9 mouse cellular contexts compared by ENCODE assay signal in genomic region chr6:53319543-53320325, GRCm38 (mm10). TPM values are rescaled to one million over a fixed set of nuclear protein-coding genes. Genes with fewer than 3 reads are reported as not detected.
DNase-seq lines count a peak whose midpoint lies in the region; ATAC-seq and TF ChIP-seq lines count a peak whose summit lies in the region.
"Had no signal": no experiment of that assay in that cellular context is flagged by ENCODE, and none has a peak within 500 bp of the region (broad histone marks: within the 10 kb centered on the region; RNA-seq: fewer than 3 reads in every experiment).

No protein-coding gene starts in this region.

- no peaks in the 10 kb centered on the region for H3K9me3 ChIP-seq in heart, embryonic 11.5 days (replicated peaks; ENCODE audit: control insufficient read depth, low read length)
- H3K9me3 ChIP-seq in hindbrain, embryonic 12.5 days (replicated peaks): no peaks in the 10 kb centered on the region

- H3K79me2 ChIP-seq in heart, adult 2 months (replicated peaks; ENCODE audit: control insufficient read depth, insufficient read depth, low read length): no peaks in the 10 kb centered on the region

- DNase-seq in heart, adult 2 months: peak; percentile 56 to 61
- DNase-seq in cerebellum, adult 2 months: peak; percentile 64 to 79
- DNase-seq in gastrocnemius, adult 2 months: peak; percentile 79
- DNase-seq in left cerebral cortex, postnatal 25 days (ENCODE audit: low spot score in 2 of 2): peak; percentile 11 to 27
- no peak for DNase-seq in retina, embryonic 14.5 days (ENCODE audit: low spot score)

- H3K4me2 ChIP-seq in heart, embryonic 11.5 days: no peak overlapping the region
- no peak overlapping the region for H3K4me2 ChIP-seq in hindbrain, embryonic 12.5 days (replicated peaks)

- no peaks in the 10 kb centered on the region for H3K36me3 ChIP-seq in heart, adult 2 months (ENCODE audit: control insufficient read depth, insufficient read depth, low read length)
- H3K36me3 ChIP-seq in heart, embryonic 11.5 days (ENCODE audit: control insufficient read depth, insufficient read depth, low read length): no peaks in the 10 kb centered on the region
- no peaks in the 10 kb centered on the region for H3K36me3 ChIP-seq in hindbrain, embryonic 12.5 days

- H3K27me3 ChIP-seq in heart, adult 2 months (ENCODE audit: control insufficient read depth, insufficient read depth, low read length): no peaks in the 10 kb centered on the region
- no peaks in the 10 kb centered on the region for H3K27me3 ChIP-seq in heart, embryonic 11.5 days (ENCODE audit: control insufficient read depth, insufficient read depth, low read length)
- H3K27me3 ChIP-seq in cerebellum, adult 2 months (ENCODE audit: control insufficient read depth, insufficient read depth, low read length): no peaks in the 10 kb centered on the region
- no peaks in the 10 kb centered on the region for H3K27me3 ChIP-seq in hindbrain, embryonic 12.5 days

- WGBS in heart, adult 2 months: 63% methylated on average over 17 of the region's 17 CpGs
- WGBS in heart, embryonic 11.5 days (ENCODE audit: insufficient replicate concordance): 76% methylated on average over 17 of the region's 17 CpGs
- 24% methylated on average over 17 of the region's 17 CpGs for WGBS in cerebellum, adult 2 months
- WGBS in hindbrain, embryonic 12.5 days: 72% methylated on average over 17 of the region's 17 CpGs

- ATAC-seq in heart, embryonic 11.5 days (replicated peaks; ENCODE audit: insufficient number of reproducible peaks, low FRiP score, low TSS enrichment): no peak
- no peak for ATAC-seq in erythroid progenitor cell, adult 5-6 weeks (replicated peaks; ENCODE audit: low FRiP score, poor library complexity, severe bottlenecking)
- ATAC-seq in hindbrain, embryonic 12.5 days (ENCODE audit: low FRiP score): no peak

- no peak overlapping the region for H3K9ac ChIP-seq in heart, adult 2 months (ENCODE audit: low read depth, low read length)
- H3K9ac ChIP-seq in heart, embryonic 11.5 days (ENCODE audit: low read depth, low read length): no peak overlapping the region
- H3K9ac ChIP-seq in hindbrain, embryonic 12.5 days: no peak overlapping the region
- H3K9ac ChIP-seq: liver, embryonic 14.5 days had no signal

- peaks cover 5% of the 10 kb centered on the region for H3K4me1 ChIP-seq in heart, adult 2 months (ENCODE audit: control insufficient read depth, insufficient read depth, low read length)
- peaks cover 8% of the 10 kb centered on the region; the same call in 1 of the 2 replicates for H3K4me1 ChIP-seq in heart, embryonic 11.5 days (ENCODE audit: control insufficient read depth, insufficient read depth, low read length)
- H3K4me1 ChIP-seq in cerebellum, adult 2 months (ENCODE audit: control insufficient read depth, insufficient read depth, low read length): peaks cover 5% of the 10 kb centered on the region; the same call in 1 of the 2 replicates
- peaks cover 3% of the 10 kb centered on the region; the same call in 1 of the 2 replicates for H3K4me1 ChIP-seq in hindbrain, embryonic 12.5 days

- peak; percentile 33 for TF ChIP-seq CTCF in heart, adult 2 months (IDR thresholded peaks at IDR 0.05)
- no peak; the same call in 1 of the 2 replicates for TF ChIP-seq CTCF in cerebellum, adult 2 months (IDR thresholded peaks at IDR 0.05; ENCODE audit: borderline replicate concordance, insufficient read depth, low read depth, low read length)
- peak; percentile 34; the same call in 1 of the 2 replicates for TF ChIP-seq CTCF in gastrocnemius, adult 2 months (IDR thresholded peaks at IDR 0.05)

- 0 out of 2 replicates have a peak, but pooled peaks have one; percentile 10 for TF ChIP-seq EP300 in heart, adult 2 months (IDR thresholded peaks at IDR 0.05; ENCODE audit: insufficient read depth, low read depth, low read length)

- intact Hi-C loops in heart, adult 2 months (cut with DNase I): no loop called here
- intact Hi-C loops in gastrocnemius, adult 2 months (cut with DNase I): no loop called here
- intact Hi-C loops in left cerebral cortex, postnatal 25 days (cut with DNase I): no loop called here

- H3K27ac ChIP-seq in heart, adult 2 months: peak overlapping the region; percentile 38; the same call in 1 of the 2 replicates
- no peak overlapping the region for H3K27ac ChIP-seq in heart, embryonic 11.5 days (ENCODE audit: low read depth, low read length)
- H3K27ac ChIP-seq in cerebellum, adult 2 months (ENCODE audit: insufficient read depth, low read length): no peak overlapping the region
- peak overlapping the region; percentile 80 for H3K27ac ChIP-seq in gastrocnemius, adult 2 months
- no peak overlapping the region for H3K27ac ChIP-seq in hindbrain, embryonic 12.5 days
- H3K27ac ChIP-seq: liver, embryonic 14.5 days had no signal

- TF ChIP-seq POLR2A in heart, adult 2 months (IDR thresholded peaks at IDR 0.05; ENCODE audit: insufficient read depth, low read depth, low read length): no peak
- TF ChIP-seq POLR2A in cerebellum, adult 2 months (IDR thresholded peaks at IDR 0.05; ENCODE audit: borderline replicate concordance, insufficient read depth, low read length): no peak

- H3K4me3 ChIP-seq in heart, adult 2 months: no peak overlapping the region
- H3K4me3 ChIP-seq in heart, embryonic 11.5 days (ENCODE audit: low read depth, low read length): no peak overlapping the region
- H3K4me3 ChIP-seq in cerebellum, adult 2 months (replicated peaks; ENCODE audit: insufficient read depth, low read depth, low read length): no peak overlapping the region
- peak overlapping the region; percentile 60 for H3K4me3 ChIP-seq in gastrocnemius, adult 2 months
- no peak overlapping the region for H3K4me3 ChIP-seq in hindbrain, embryonic 12.5 days

RNA-seq across cellular contexts. Expression of gene Creb5, which starts 32.7 kb away (rescaled TPM):
- 1 to 10 TPM; 6.1 to 8.4 TPM for total RNA-seq in heart, adult 2 months (2021)
- polyA plus RNA-seq in heart, adult 2 months (2012; rRNA removed): 3.5 TPM in 2 replicates
- 26.1 and 30.3 TPM in 2 replicates for polyA plus RNA-seq in heart, embryonic 11.5 days (2014; fragmentation: Nextera tagmentation; extraction: Ambion mirVana)
- polyA plus RNA-seq in cerebellum, adult 2 months (2012; rRNA removed): 6.0 and 7.2 TPM in 2 replicates
- 1 to 10 TPM; 4.5 to 6.1 TPM for total RNA-seq in gastrocnemius, adult 2 months (2021)
- 1 to 10 TPM; 3.2 to 3.9 TPM for total RNA-seq in left cerebral cortex, postnatal 25 days (2021)
- total RNA-seq in erythroid progenitor cell, adult 5-6 weeks (2015; ENCODE audit: low replicate concordance): 0.84 TPM in 1 of 2 replicates, not detected in the other
- not detected in 2 replicates for total RNA-seq in erythroid progenitor cell, adult 5-6 weeks (2017; ENCODE audit: low replicate concordance)
- polyA plus RNA-seq in hindbrain, embryonic 12.5 days (2016; fragmentation: Nextera tagmentation; extraction: Ambion mirVana): 7.9 and 10.8 TPM in 2 replicates

Comparison
In these comparisons a context has a peak if more than half of its experiments do, and no peak if none do; other contexts are left out.
1. H3K27ac ChIP-seq: peak in heart, adult 2 months (single experiment) and gastrocnemius, adult 2 months (single experiment); none in heart, embryonic 11.5 days (single experiment), cerebellum, adult 2 months (single experiment) and hindbrain, embryonic 12.5 days (single experiment).